Mouse (Mus musculus): ENCODE results near the gene Gm28845.
A peak's percentile ranks its signal among the peaks of the same experiment; 100 is the strongest.

The Gm28845 gene

GRCm38 (mm10) chr1:65119438-65119837, at the start of gene Gm28845:
TSS of gene Gm28845 (minus strand) at chr1:65119558.
- DNase-seq (ENCODE audit: low spot score) = no peak

- no peak for DNase-seq (ENCODE audit: low spot score)
Measured at GRCm38 (mm10) chr1:65167496-65167895, 48.1 kb upstream of the Gm28845 start.

- no peak for DNase-seq (ENCODE audit: low spot score)
Measured at GRCm38 (mm10) chr1:65162210-65162609, 42.9 kb upstream of the Gm28845 start.

GRCm38 (mm10) chr1:65156111-65156510, 36.8 kb upstream of the Gm28845 start:
- no peak for DNase-seq (ENCODE audit: low spot score)

GRCm38 (mm10) chr1:65154814-65155213, 35.5 kb upstream of the Gm28845 start:
- DNase-seq (ENCODE audit: low spot score) = no peak

- no peak for DNase-seq (ENCODE audit: low spot score)
Measured at GRCm38 (mm10) chr1:65147971-65148370, 28.6 kb upstream of the Gm28845 start.

GRCm38 (mm10) chr1:65147326-65147725, 28.0 kb upstream of the Gm28845 start:
- DNase-seq (ENCODE audit: low spot score) = no peak

- no peak for DNase-seq (ENCODE audit: low spot score)
Measured at GRCm38 (mm10) chr1:65146601-65147000, 27.2 kb upstream of the Gm28845 start.

GRCm38 (mm10) chr1:65144783-65145182, 25.4 kb upstream of the Gm28845 start:
- no peak for DNase-seq (ENCODE audit: low spot score)

- DNase-seq (ENCODE audit: low spot score) = no peak
Measured at GRCm38 (mm10) chr1:65137560-65137959, 18.2 kb upstream of the Gm28845 start.

GRCm38 (mm10) chr1:65132833-65133232, 13.5 kb upstream of the Gm28845 start:
- no peak for DNase-seq (ENCODE audit: low spot score)

GRCm38 (mm10) chr1:65131671-65132070, 12.3 kb upstream of the Gm28845 start:
- no peak for DNase-seq (ENCODE audit: low spot score)

- DNase-seq (ENCODE audit: low spot score) = no peak
Measured at GRCm38 (mm10) chr1:65130226-65130625, 10.9 kb upstream of the Gm28845 start.

GRCm38 (mm10) chr1:65129634-65130180, 10.3 kb upstream of the Gm28845 start:
- DNase-seq (ENCODE audit: low spot score) = no peak

- peak; percentile 8 for DNase-seq (ENCODE audit: low spot score)
Measured at GRCm38 (mm10) chr1:65122574-65123372, 3.4 kb upstream of the Gm28845 start, which contains the start of gene D630023F18Rik. TSS of gene D630023F18Rik (minus strand) at chr1:65123214.

- DNase-seq (ENCODE audit: low spot score) = no peak
Measured at GRCm38 (mm10) chr1:65118150-65118913, 1.0 kb downstream of the Gm28845 start.

- no peak for DNase-seq (ENCODE audit: low spot score)
Measured at GRCm38 (mm10) chr1:65113536-65114172, 5.7 kb downstream of the Gm28845 start.

GRCm38 (mm10) chr1:65112807-65113196, 6.6 kb downstream of the Gm28845 start:
- peak; percentile 21 for DNase-seq (ENCODE audit: low spot score)

- peak; percentile 85 for DNase-seq (ENCODE audit: low spot score)
Measured at GRCm38 (mm10) chr1:65112031-65112806, 7.1 kb downstream of the Gm28845 start.

GRCm38 (mm10) chr1:65109756-65110435, 9.5 kb downstream of the Gm28845 start:
- no peak for DNase-seq (ENCODE audit: low spot score)

- DNase-seq (ENCODE audit: low spot score) = no peak
Measured at GRCm38 (mm10) chr1:65109196-65109595, 10.2 kb downstream of the Gm28845 start.
